Mouse (Mus musculus): ENCODE data around the gene Irs1.
A peak's percentile ranks its signal among the peaks of the same experiment; 100 is the strongest.

Gene Irs1

GRCm38 (mm10) chr1:82289116-82289989, 1.9 kb downstream of the Irs1 start:
- DNase-seq (ENCODE audit: low read depth, low spot score), result no peak

- DNase-seq (ENCODE audit: low read depth, low spot score), result no peak
Observed at GRCm38 (mm10) chr1:82288421-82288990, 2.7 kb downstream of the Irs1 start.

- DNase-seq (ENCODE audit: low read depth, low spot score), result no peak
Observed at GRCm38 (mm10) chr1:82287776-82288325, 3.4 kb downstream of the Irs1 start.

- DNase-seq (ENCODE audit: low read depth, low spot score), result no peak
Observed at GRCm38 (mm10) chr1:82287052-82287775, 4.0 kb downstream of the Irs1 start.

- DNase-seq (ENCODE audit: low read depth, low spot score), result no peak
Observed at GRCm38 (mm10) chr1:82286190-82287051, 4.8 kb downstream of the Irs1 start.

- DNase-seq (ENCODE audit: low read depth, low spot score), result no peak
Observed at GRCm38 (mm10) chr1:82285461-82286189, 5.6 kb downstream of the Irs1 start.

- no peak for DNase-seq (ENCODE audit: low read depth, low spot score)
Observed at GRCm38 (mm10) chr1:82284403-82284802, 6.8 kb downstream of the Irs1 start.

GRCm38 (mm10) chr1:82283901-82284301, 7.3 kb downstream of the Irs1 start:
- no peak for DNase-seq (ENCODE audit: low read depth, low spot score)

GRCm38 (mm10) chr1:82282992-82283611, 8.1 kb downstream of the Irs1 start:
- peak; percentile 87 for DNase-seq (ENCODE audit: low read depth, low spot score)

GRCm38 (mm10) chr1:82281823-82282222, 9.4 kb downstream of the Irs1 start:
- DNase-seq (ENCODE audit: low read depth, low spot score), result no peak

- no peak for DNase-seq (ENCODE audit: low read depth, low spot score)
Observed at GRCm38 (mm10) chr1:82279768-82280167, 11.4 kb downstream of the Irs1 start.

- DNase-seq (ENCODE audit: low read depth, low spot score), result no peak
Observed at GRCm38 (mm10) chr1:82274361-82274760, 16.9 kb downstream of the Irs1 start.

- DNase-seq (ENCODE audit: low read depth, low spot score), result no peak
Observed at GRCm38 (mm10) chr1:82273529-82273928, 17.7 kb downstream of the Irs1 start.

- DNase-seq (ENCODE audit: low read depth, low spot score), result no peak
Observed at GRCm38 (mm10) chr1:82272231-82272630, 19.0 kb downstream of the Irs1 start.

GRCm38 (mm10) chr1:82267547-82267946, 23.7 kb downstream of the Irs1 start:
- no peak for DNase-seq (ENCODE audit: low read depth, low spot score)

GRCm38 (mm10) chr1:82262331-82262730, 28.9 kb downstream of the Irs1 start:
- DNase-seq (ENCODE audit: low read depth, low spot score), result no peak

GRCm38 (mm10) chr1:82261638-82262037, 29.6 kb downstream of the Irs1 start:
- DNase-seq (ENCODE audit: low read depth, low spot score), result no peak

GRCm38 (mm10) chr1:82261053-82261618, 30.1 kb downstream of the Irs1 start:
- DNase-seq (ENCODE audit: low read depth, low spot score), result no peak

- no peak for DNase-seq (ENCODE audit: low read depth, low spot score)
Observed at GRCm38 (mm10) chr1:82260055-82260454, 31.2 kb downstream of the Irs1 start.

- DNase-seq (ENCODE audit: low read depth, low spot score), result no peak
Observed at GRCm38 (mm10) chr1:82258331-82258730, 32.9 kb downstream of the Irs1 start.
